Mouse (Mus musculus) cerebellum, postnatal 10 days (tissue): ENCODE data around the gene Golga4.

Experiments used
- DNase-seq, 2 experiments: peaks; one replicate each; pipeline ENCODE4 v3.0.0; 2021; ENCODE audit warnings: mixed read lengths in 2 of 2

The Golga4 gene

DNA sequence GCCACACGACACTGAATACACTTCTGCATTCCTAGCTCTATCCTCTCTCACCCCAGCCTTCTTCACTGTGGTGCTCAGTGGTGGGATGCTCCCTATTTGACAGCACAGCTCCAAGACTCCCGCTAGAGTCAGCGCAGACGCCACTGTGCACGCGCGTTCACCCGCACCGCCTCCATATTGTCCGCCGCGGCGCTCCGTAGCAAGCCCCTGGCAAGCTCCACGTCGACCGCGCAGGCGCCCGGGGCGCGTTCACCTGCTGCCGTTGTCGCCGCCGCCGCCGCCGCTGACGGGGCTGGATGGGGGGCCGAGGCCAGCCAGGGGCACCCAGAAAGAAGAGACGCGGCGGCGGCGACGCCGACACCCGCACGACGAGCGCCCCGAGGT is at the start of gene Golga4:
TSS of gene Golga4 (plus strand) at position 248 of the 384 bp plus-strand sequence.
- DNase-seq: peak; percentile 95 to 96

DNA sequence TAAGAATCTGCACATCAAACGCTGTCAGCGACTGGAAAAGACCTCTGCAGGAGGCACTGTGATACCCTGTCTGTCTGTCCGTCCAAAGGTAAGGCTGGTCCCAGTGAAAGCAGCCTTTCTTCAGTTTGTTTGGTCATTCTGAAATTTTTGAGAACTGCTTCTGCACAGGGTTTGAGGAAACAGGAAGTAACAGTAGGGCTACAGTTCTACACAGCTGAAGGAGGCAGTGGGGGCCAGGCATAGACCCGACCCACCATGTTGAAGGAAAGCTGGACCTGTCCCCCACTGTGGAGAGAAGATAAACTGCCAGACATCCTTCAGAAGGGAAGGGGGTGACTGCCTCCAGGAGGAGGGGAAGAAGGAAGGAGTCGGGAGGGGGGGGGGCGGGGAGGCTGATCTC is 49.7 kb upstream of the Golga4 start:
- DNase-seq: no peak

DNA sequence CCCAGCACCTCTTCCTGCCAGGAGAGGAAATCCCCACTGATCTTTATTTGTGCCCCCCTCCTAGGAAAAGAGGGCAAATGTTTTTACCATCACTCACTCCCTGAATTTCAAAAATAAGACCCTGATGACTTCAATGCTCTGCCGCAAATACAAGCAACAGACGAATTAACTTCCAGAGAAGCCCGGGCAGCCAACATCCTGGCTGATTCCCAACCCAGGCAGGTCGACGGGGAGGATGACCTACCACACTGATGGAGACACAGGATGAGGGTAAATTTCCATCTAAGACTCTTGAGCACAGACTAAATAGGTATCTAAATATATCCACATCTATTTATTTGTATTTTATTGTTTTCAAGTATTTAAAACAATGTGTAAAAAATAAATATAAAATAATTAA is 48.0 kb upstream of the Golga4 start:
- DNase-seq: peak; percentile 67 to 73

DNA sequence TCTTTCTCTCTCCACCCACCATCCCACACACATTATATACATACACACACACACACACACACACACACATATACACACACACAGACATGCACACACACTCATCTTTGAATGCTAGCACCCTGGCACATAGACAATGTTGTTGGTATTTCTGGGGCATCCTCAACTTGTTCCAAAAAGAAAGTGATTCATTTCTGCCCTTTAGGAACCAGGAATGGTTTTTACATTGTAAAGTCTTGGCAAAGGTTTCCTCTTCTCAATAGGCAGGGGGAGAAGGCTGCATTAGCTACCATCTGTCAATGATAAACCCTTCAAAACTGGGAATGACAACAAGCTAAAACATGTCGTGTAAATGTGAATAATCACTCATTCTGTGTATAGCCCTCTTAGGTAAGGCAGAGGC is 42.0 kb upstream of the Golga4 start:
- no peak for DNase-seq

GRCm38 (mm10) chr9:118468301-118468700 is 37.8 kb upstream of the Golga4 start:
- DNase-seq: peak; percentile 27 to 31

DNA sequence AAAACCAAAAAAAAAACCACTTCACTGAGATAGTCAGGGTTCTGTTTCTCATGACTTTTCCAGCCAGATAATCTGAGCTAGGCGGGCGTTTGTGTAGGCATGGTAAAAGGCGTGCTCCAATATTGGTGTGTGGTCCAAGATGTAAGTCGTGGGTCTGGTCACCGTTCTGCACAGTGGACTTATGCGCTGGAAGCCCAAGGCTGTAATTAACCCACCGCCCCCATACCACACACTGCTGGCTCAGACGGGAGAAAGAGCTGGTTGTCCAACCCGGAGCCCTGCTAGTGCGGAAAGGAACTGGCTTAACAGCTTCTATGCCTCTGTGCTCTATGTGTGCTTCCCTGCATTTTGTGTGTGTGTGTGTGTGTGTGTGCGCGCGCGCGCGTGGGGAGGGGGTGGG is 36.8 kb upstream of the Golga4 start:
- peak; percentile 40 to 43 for DNase-seq

- DNase-seq: no peak
These were observed 34.8 kb upstream of the Golga4 start for GRCm38 (mm10) chr9:118471296-118471695.

DNA sequence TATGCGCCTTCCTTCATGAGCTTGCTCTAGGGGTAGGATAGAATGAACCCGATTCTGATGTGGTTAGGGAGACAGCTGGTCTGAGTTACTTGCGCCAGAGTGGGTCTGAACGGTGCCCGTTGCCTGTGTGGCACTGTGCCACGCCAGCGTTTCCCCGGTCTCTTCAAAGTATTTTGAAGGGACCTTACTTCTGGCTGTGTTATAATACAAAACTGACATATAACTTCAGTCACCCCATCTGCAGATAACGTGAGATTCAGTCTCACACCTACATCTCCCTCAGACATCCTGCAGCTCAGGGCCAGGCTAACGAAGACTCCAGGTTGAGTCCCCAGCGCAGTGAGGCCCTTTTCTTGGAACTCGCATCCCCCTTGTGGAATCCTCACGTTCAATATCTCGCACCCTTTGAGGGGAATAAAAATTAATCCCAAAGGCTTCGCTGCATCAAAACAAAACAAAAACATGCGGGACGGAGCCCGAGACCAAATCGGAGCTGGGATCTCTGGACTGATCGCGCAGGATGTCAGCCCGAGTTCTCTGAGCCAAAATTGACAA is 29.8 kb upstream of the Golga4 start:
- peak; percentile 84 to 86 for DNase-seq

- DNase-seq: peak; percentile 72 to 77
These were observed 29.2 kb upstream of the Golga4 start for GRCm38 (mm10) chr9:118476766-118477271.

DNA sequence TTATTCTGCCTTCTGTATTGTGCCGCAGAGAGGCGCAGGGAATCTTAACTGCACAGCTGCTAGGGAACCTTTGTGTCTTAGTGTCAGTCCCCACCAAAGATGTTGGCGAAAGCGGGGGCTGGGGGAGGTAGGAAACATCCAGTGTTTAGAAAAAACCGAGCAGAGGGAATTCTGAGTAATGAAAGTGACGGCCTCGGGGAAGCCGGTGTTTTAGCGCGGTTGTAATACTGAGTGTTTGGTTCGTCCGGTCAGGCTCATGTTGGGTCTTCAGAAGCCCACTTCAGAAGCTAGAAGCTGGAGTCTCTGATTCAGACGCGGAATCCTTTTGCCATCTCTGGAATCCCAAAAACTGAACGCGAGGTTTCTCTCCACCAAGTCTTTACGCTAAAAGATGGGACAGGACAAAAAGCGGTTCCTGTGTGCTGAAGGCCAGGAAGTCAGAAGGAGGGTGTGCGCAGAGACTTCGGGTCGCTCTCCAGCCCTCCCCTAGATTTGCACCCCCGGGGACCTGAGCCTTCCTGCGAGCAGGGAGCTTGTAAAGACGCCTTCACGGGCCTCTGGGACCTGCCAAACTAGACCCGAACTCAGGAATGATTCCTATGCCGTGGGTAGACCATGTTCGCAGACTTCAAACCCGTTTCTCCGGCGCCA is 28.7 kb upstream of the Golga4 start:
- peak; percentile 58 to 62 for DNase-seq

DNA sequence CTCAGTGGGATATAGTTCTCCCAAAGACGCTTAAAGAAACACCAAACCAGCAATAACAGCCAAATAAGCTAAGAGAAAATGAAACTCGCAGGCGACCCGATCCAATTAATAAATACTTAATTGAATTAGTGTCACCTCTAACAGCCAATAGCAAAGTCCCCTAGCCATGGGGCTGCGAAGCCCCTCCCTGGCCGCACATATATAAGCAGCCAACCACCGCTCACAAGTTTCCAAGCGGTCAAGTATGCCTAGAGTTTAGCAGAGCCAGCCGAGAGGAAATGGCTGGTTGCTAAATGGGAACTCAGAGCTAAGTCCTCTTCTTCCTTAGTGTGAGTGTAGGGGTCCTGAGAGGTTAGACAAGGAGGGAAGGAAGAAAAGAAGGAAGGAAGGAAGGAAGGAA is 28.1 kb upstream of the Golga4 start, which contains the start of gene Eomes:
TSS of gene Eomes (plus strand) at position 252 of the 400 bp plus-strand sequence.
- peak; percentile 81 to 84 for DNase-seq

- peak; percentile 79 to 84 for DNase-seq
These were observed 27.6 kb upstream of the Golga4 start for GRCm38 (mm10) chr9:118478458-118478838.

- DNase-seq: peak; percentile 84 to 88
These were observed 27.1 kb upstream of the Golga4 start for GRCm38 (mm10) chr9:118478839-118479507.

- no peak for DNase-seq
These were observed 26.4 kb upstream of the Golga4 start for GRCm38 (mm10) chr9:118479508-118480291.

DNA sequence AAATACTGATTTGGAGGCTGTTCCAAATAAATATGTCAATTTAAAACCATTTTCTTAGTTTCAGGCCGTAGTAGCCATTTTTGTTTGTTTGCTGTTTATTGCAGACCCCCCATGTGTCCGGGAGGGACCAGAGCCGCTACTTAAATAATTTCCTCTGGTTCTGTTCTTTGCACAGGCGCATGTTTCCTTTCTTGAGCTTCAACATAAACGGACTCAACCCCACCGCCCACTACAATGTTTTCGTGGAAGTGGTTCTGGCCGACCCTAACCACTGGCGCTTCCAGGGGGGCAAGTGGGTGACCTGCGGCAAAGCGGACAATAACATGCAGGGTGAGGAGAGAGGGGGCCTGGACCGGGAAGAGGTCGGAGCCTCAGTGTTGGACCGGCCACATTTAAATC is 25.8 kb upstream of the Golga4 start:
- no peak for DNase-seq

DNA sequence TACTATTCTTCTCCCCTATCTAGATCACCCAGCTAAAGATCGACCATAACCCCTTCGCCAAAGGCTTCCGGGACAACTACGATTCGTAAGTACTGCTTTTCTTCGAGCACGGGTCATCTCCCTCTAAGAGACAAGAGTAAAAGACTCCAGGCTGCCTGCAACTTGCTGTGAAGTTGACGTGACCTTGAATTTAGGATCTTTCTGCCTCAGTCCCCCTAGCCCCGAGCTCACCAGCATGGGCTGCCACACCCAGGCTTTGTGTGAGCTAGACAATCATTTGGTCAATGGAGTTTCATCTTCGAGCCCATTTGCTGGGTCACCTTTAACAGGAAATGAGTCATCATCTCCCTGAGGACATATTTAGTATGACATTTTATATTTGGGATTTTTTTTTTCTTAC is 23.9 kb upstream of the Golga4 start:
- no peak for DNase-seq

- DNase-seq: peak in 1 of 2 experiments; percentile 39
These were observed 19.5 kb upstream of the Golga4 start for GRCm38 (mm10) chr9:118486361-118487095.

DNA sequence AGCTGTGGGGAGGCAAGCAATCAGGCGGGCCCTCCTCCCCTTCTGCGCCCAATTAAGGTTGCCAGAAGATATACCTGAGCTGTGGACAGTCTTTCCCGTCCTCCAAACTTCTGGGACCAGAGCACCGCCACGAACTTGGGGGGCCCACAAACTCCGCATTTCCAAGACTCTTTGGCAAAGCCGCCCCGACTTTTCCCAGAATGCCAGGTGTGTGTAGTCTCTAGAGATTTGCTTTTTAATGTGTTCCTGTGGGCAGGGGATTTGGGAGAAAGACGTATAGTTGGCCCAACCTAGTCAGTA is 19.0 kb upstream of the Golga4 start:
- DNase-seq: no peak

- peak; percentile 49 for DNase-seq
These were observed 18.4 kb upstream of the Golga4 start for GRCm38 (mm10) chr9:118487636-118488035.

DNA sequence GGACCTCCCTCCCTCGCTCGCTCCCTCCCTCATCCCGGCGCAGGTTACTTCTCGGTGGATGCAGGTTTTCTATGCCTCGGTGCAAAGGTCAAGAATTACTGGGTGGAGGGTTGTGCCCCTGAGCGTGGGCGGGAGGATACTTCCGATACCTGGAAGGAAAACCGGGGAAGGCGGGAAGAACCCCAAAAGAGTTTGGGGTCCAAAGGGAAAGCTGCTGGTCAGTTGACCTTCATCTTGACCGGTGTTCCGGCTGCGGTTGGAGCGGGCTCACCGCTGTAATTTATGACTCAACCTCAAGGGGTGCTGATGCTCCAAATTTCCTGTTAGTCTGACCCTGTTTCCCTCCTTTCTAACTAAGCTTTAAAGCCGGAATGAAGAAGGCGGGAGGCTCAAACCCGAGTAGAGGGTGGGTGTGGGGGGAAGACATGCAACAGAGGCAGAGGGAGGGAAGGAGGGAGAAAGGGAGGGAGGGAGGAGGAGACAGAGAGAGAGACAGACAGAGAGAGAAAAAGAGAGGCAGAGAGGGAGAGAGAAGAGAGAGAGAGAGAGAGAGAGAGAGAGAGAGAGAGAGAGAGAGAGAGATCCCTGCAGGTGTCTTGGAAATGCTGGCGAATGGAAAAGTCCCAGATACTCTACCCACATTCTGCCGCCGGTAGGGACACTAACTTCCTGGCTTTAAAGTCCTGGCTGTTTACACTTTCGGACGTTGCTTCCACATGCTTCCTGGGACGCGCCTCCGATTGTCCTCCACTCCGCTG is 17.8 kb upstream of the Golga4 start:
- peak; percentile 79 for DNase-seq

DNA sequence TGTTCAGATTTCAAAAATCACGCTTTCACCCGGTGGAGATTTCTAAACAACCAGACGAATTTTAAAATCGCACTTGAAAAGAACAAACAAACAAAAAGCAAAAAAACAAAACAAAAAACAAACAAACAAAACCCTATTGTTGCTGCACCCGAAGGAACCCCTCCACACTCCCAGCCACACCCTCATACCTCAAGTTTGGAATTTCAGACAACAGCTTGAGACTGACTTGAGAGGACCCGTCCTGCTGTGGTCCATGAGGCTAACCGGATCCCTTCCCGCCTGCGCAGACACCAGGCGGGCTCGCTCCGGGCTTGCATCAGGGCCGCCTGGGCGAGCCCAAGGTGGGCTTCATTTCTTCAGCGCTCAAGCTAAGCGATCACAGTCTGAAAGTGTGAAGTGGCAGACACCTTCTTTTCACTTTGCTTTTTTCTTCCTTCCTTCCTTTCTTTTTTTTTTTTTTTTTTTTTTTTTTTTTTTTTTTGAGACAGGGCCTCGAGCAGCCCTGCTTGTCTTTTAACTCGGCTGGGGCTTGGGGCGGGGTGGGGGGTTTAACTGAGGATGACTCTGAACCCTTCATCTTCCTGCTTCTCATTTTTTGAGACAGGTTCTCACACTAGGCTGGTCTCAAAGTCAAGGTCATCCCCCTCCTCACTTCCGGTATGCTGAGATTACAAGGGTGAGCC is 17.0 kb upstream of the Golga4 start:
- peak in 1 of 2 experiments; percentile 21 for DNase-seq
